Mouse (Mus musculus): Measurements from ENCODE around the gene Smim11. TPM values are rescaled to one million over a fixed set of nuclear protein-coding genes. Genes with fewer than 3 reads are reported as not detected.

Gene Smim11
- total and polyA plus RNA-seq, 2 experiments from 2014 or later, result 12.3 to 165 TPM

- H3K4me3 ChIP-seq (ENCODE audit: low read depth, low read length), result no peak overlapping the region
- H3K9ac ChIP-seq (replicated peaks; ENCODE audit: low read depth, low read length), result no peak overlapping the region
- peaks cover 12% of the 10 kb centered on the region for H3K4me1 ChIP-seq (ENCODE audit: control insufficient read depth, insufficient read depth)
- no peaks in the 10 kb centered on the region for H3K27me3 ChIP-seq (ENCODE audit: control insufficient read depth, insufficient read depth, low read length)
- H3K9me3 ChIP-seq (replicated peaks; ENCODE audit: control insufficient read depth, low read length), result no peaks in the 10 kb centered on the region
- TF ChIP-seq CTCF (IDR thresholded peaks at IDR 0.05; ENCODE audit: low read depth) (no peak), EP300 (IDR thresholded peaks at IDR 0.05; ENCODE audit: low read depth) (no peak)
- H3K4me2 ChIP-seq (ENCODE audit: low read depth, low read length), result no peak overlapping the region
- DNase-seq (ENCODE audit: low spot score) (no peak), ATAC-seq (ENCODE audit: insufficient read depth, low read depth) (no peak)
- H3K36me3 ChIP-seq (replicated peaks; ENCODE audit: control insufficient read depth, insufficient read depth, low read length), result no peaks in the 10 kb centered on the region
- no peak overlapping the region for H3K27ac ChIP-seq (ENCODE audit: low read depth)
- WGBS, result 64% methylated on average over 12 of the region's 12 CpGs
These were observed 6.7 kb upstream of the Smim11 start for GRCm38 (mm10) chr16:92294267-92294970.

GRCm38 (mm10) chr16:92295328-92295727 lies 5.8 kb upstream of the Smim11 start:
- ATAC-seq (ENCODE audit: insufficient read depth, low read depth) (peak; percentile 79), DNase-seq (ENCODE audit: low spot score) (peak; percentile 58)
- 18% methylated on average over 2 of the region's 2 CpGs for WGBS
- no peak overlapping the region for H3K4me2 ChIP-seq (ENCODE audit: low read depth, low read length)
- no peaks in the 10 kb centered on the region for H3K36me3 ChIP-seq (replicated peaks; ENCODE audit: control insufficient read depth, insufficient read depth, low read length)
- H3K4me3 ChIP-seq (ENCODE audit: low read depth, low read length), result no peak overlapping the region
- H3K27me3 ChIP-seq (ENCODE audit: control insufficient read depth, insufficient read depth, low read length), result no peaks in the 10 kb centered on the region
- TF ChIP-seq CTCF (IDR thresholded peaks at IDR 0.05; ENCODE audit: low read depth), result no peak
- TF ChIP-seq EP300 (IDR thresholded peaks at IDR 0.05; ENCODE audit: low read depth), result no peak
- H3K9ac ChIP-seq (replicated peaks; ENCODE audit: low read depth, low read length), result no peak overlapping the region
- H3K9me3 ChIP-seq (replicated peaks; ENCODE audit: control insufficient read depth, low read length), result no peaks in the 10 kb centered on the region
- peaks cover 15% of the 10 kb centered on the region for H3K4me1 ChIP-seq (ENCODE audit: control insufficient read depth, insufficient read depth)
- no peak overlapping the region for H3K27ac ChIP-seq (ENCODE audit: low read depth)

- Histone ChIP-seq H3K27me3 (ENCODE audit: control insufficient read depth, insufficient read depth, low read length) (no peaks in the 10 kb centered on the region), H3K4me1 (ENCODE audit: control insufficient read depth, insufficient read depth) (peaks cover 26% of the 10 kb centered on the region), H3K9me3 (replicated peaks; ENCODE audit: control insufficient read depth, low read length) (no peaks in the 10 kb centered on the region), H3K36me3 (replicated peaks; ENCODE audit: control insufficient read depth, insufficient read depth, low read length) (peaks cover 13% of the 10 kb centered on the region), H3K9ac (replicated peaks; ENCODE audit: low read depth, low read length) (peak overlapping the region; percentile 74), H3K4me3 (ENCODE audit: low read depth, low read length) (peak overlapping the region; percentile 75), H3K4me2 (ENCODE audit: low read depth, low read length) (peak overlapping the region; percentile 78), H3K27ac (ENCODE audit: low read depth) (peak overlapping the region; percentile 89)
- DNase-seq (ENCODE audit: low spot score), result no peak
- 2% methylated on average over 12 of the region's 12 CpGs for WGBS
- peak; percentile 49 for ATAC-seq (ENCODE audit: insufficient read depth, low read depth)
- TF ChIP-seq CTCF (IDR thresholded peaks at IDR 0.05; ENCODE audit: low read depth) (no peak), EP300 (IDR thresholded peaks at IDR 0.05; ENCODE audit: low read depth) (no peak)
These were observed 323 bp downstream of the Smim11 start for GRCm38 (mm10) chr16:92301412-92301806.

GRCm38 (mm10) chr16:92301989-92302388 lies 903 bp downstream of the Smim11 start:
- H3K4me2 ChIP-seq (ENCODE audit: low read depth, low read length), result peak overlapping the region; percentile 78
- H3K4me1 ChIP-seq (ENCODE audit: control insufficient read depth, insufficient read depth), result peaks cover 26% of the 10 kb centered on the region
- no peaks in the 10 kb centered on the region for H3K27me3 ChIP-seq (ENCODE audit: control insufficient read depth, insufficient read depth, low read length)
- ATAC-seq (ENCODE audit: insufficient read depth, low read depth) (peak; percentile 71), DNase-seq (ENCODE audit: low spot score) (peak; percentile 73)
- H3K4me3 ChIP-seq (ENCODE audit: low read depth, low read length), result peak overlapping the region; percentile 75
- H3K9me3 ChIP-seq (replicated peaks; ENCODE audit: control insufficient read depth, low read length), result no peaks in the 10 kb centered on the region
- H3K36me3 ChIP-seq (replicated peaks; ENCODE audit: control insufficient read depth, insufficient read depth, low read length), result peaks cover 18% of the 10 kb centered on the region
- peak overlapping the region; percentile 74 for H3K9ac ChIP-seq (replicated peaks; ENCODE audit: low read depth, low read length)
- 27% methylated on average over 5 of the region's 5 CpGs for WGBS
- H3K27ac ChIP-seq (ENCODE audit: low read depth), result peak overlapping the region; percentile 89
- TF ChIP-seq EP300 (IDR thresholded peaks at IDR 0.05; ENCODE audit: low read depth), result no peak
- TF ChIP-seq CTCF (IDR thresholded peaks at IDR 0.05; ENCODE audit: low read depth), result 0 out of 2 replicates have a peak, but pooled peaks have one; percentile 8

GRCm38 (mm10) chr16:92302506-92302905 lies 1.4 kb downstream of the Smim11 start:
- DNase-seq (ENCODE audit: low spot score) (no peak), ATAC-seq (ENCODE audit: insufficient read depth, low read depth) (no peak)
- no peak for TF ChIP-seq CTCF (IDR thresholded peaks at IDR 0.05; ENCODE audit: low read depth)
- no peak for TF ChIP-seq EP300 (IDR thresholded peaks at IDR 0.05; ENCODE audit: low read depth)
- H3K9ac ChIP-seq (replicated peaks; ENCODE audit: low read depth, low read length), result 0 out of 2 replicates have a peak overlapping the region, but pooled peaks have one; percentile 74
- H3K4me1 ChIP-seq (ENCODE audit: control insufficient read depth, insufficient read depth), result peaks cover 26% of the 10 kb centered on the region
- no peaks in the 10 kb centered on the region for H3K27me3 ChIP-seq (ENCODE audit: control insufficient read depth, insufficient read depth, low read length)
- H3K4me3 ChIP-seq (ENCODE audit: low read depth, low read length), result peak overlapping the region; percentile 75
- WGBS, result 23% methylated on average over 5 of the region's 5 CpGs
- H3K27ac ChIP-seq (ENCODE audit: low read depth), result peak overlapping the region; percentile 89
- peak overlapping the region; percentile 78 for H3K4me2 ChIP-seq (ENCODE audit: low read depth, low read length)
- H3K36me3 ChIP-seq (replicated peaks; ENCODE audit: control insufficient read depth, insufficient read depth, low read length), result peaks cover 23% of the 10 kb centered on the region
- H3K9me3 ChIP-seq (replicated peaks; ENCODE audit: control insufficient read depth, low read length), result no peaks in the 10 kb centered on the region

All from heart, postnatal 0 days (tissue).